Mouse (Mus musculus) cerebellum, adult 2 months (tissue): Measurements from ENCODE around the gene Ntn1.

ENCODE experiments used
- CTCF ChIP-seq: fragments of 200-500 bp; IDR thresholded peaks from 2 replicates; pipeline ENCODE4 v1.5.1; 2011; ENCODE audit warnings: low read depth, mild to moderate bottlenecking, control low read depth, low read length, moderate library complexity, borderline replicate concordance; ENCODE audit not compliant: insufficient read depth
- POLR2A ChIP-seq: fragments of 200-500 bp; IDR thresholded peaks from 2 replicates; pipeline ENCODE4 v1.6.1; 2011; ENCODE audit warnings: low read length, control low read depth, borderline replicate concordance; ENCODE audit not compliant: insufficient read depth

DNA sequence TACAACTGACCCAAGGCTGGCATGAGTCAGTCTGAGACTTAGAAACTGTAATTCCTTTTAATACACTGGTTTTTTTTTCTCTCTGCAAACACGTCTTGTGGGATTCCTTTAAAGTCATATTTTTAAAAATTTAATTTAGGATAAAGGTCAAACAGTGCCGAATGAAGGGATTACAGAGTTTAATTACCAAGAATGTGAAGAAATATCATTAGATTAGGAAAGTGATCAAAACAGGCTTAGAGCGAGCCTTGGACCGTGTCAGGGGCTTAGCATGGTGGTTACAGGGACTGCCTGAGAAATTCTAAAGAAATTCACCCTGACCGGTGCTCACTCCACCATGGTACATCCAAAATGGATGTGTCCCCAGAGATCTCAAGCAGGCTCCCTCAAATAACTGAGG, 57.9 kb downstream of the Ntn1 start:
- TF ChIP-seq POLR2A: no peak
- no peak for TF ChIP-seq CTCF
